Comparison of ENCODE assay signal across 8 mouse cellular contexts in the genomic region with DNA sequence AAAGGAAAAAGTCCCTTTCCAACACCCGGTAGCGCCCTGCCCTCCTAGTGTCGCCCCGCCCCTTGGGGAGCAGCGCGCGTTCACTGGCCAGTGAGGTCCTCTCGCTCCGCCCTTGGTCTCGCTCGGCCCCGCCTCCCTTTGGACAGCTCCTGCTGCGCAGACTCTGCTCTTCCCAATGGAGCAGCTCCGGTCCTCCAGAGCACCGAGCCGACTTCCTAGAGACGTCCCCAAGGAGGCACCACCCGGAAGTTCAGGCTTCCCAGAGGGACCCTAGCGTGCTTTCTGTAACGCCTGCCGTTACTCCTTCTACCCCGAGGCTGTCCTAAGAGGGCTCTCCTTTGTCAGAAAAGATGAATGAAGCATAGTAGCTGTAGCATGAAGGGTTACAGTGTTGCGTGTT. TPM values are rescaled to one million over a fixed set of nuclear protein-coding genes. Genes with fewer than 3 reads are reported as not detected.
DNase-seq lines count a peak whose midpoint lies in the region; ATAC-seq lines count a peak whose summit lies in the region.

Fis1 (plus strand) TSS at position 261 of the 400 bp plus-strand sequence.

- peak within 1 kb of the TSS; percentile 68 for H3K9ac ChIP-seq in hindbrain, embryonic 15.5 days

- peak within 1 kb of the TSS; percentile 64 for H3K4me3 ChIP-seq in hindbrain, embryonic 15.5 days

- H3K27ac ChIP-seq in hindbrain, embryonic 15.5 days (replicated peaks) = peak within 1 kb of the TSS; percentile 71

- ATAC-seq in hindbrain, embryonic 15.5 days (ENCODE audit: low FRiP score, low read depth) = peak; percentile 98

- peaks cover 23% of the 10 kb centered on the region for H3K4me1 ChIP-seq in hindbrain, embryonic 15.5 days (replicated peaks)

- under 1% methylated on average over 23 of the region's 23 CpGs for WGBS in hindbrain, embryonic 15.5 days

- peak; percentile 99 for DNase-seq in R1 (ENCODE audit: low read depth, low spot score)
- DNase-seq in cerebellum, postnatal 25 days = peak; percentile 94 to 98
- DNase-seq in frontal cortex, postnatal 36 days (ENCODE audit: low spot score in 2 of 2) = peak; percentile 95 to 96
- peak; percentile 90 for DNase-seq in left cerebral cortex, adult 11 months (ENCODE audit: low spot score)
- DNase-seq in lung, postnatal 4 days = peak; percentile 97 to 98
- DNase-seq in retina, postnatal 7 days (ENCODE audit: low read depth, low spot score) = peak; percentile 97
- DNase-seq in urinary bladder, adult 2 months (ENCODE audit: low spot score) = peak; percentile 82

- peak within 1 kb of the TSS; percentile 76 for H3K4me2 ChIP-seq in hindbrain, embryonic 15.5 days

- H3K36me3 ChIP-seq in hindbrain, embryonic 15.5 days = peaks cover 5% of the 10 kb centered on the region; the same call in 1 of the 2 replicates

- H3K27me3 ChIP-seq in hindbrain, embryonic 15.5 days = no peaks in the 10 kb centered on the region

- no peaks in the 10 kb centered on the region for H3K9me3 ChIP-seq in hindbrain, embryonic 15.5 days

RNA-seq across cellular contexts. Expression of gene Fis1, which starts in this region (rescaled TPM):
- polyA plus RNA-seq in hindbrain, embryonic 15.5 days (2015; fragmentation: Nextera tagmentation; extraction: Ambion mirVana) = 360 and 375 TPM in 2 replicates
- polyA plus RNA-seq in urinary bladder, adult 2 months (2012; rRNA removed) = 190 and 203 TPM in 2 replicates

Comparison
In these comparisons a context has a peak if more than half of its experiments do, and no peak if none do; other contexts are left out.
1. Peak in every context shown above with its lines: DNase-seq, ATAC-seq, H3K4me3 ChIP-seq and H3K27ac ChIP-seq.